Mouse (Mus musculus) MEL (cell line): ENCODE measurements around the gene Gm15319. TPM values are rescaled to one million over a fixed set of nuclear protein-coding genes. Genes with fewer than 3 reads are reported as not detected.
"Not testable (repeated sequence)": the region's sequence is repeated elsewhere in the genome, so short reads cannot be mapped to it uniquely, and the experiment has no call there.

Source experiments
- DNase-seq: peaks from one replicate; pipeline ENCODE4 v3.0.0; 2011; ENCODE audit warnings: low read depth, low spot score
- H3K27ac ChIP-seq: 2 replicates; pipeline ENCODE4 v1.5.1; 2012; ENCODE audit warnings: low read depth, mild to moderate bottlenecking, control low read depth, low read length, moderate library complexity; ENCODE audit not compliant: control insufficient read depth
- H3K27me3 ChIP-seq, 2 experiments: fragments of 150-350 bp in 1 of 2; sonication (generic) in 1 of 2; 2 replicates each; pipeline ENCODE4 v1.6.1; 2012; ENCODE audit warnings: low read length in 2 of 2, mild to moderate bottlenecking in 2 of 2, improper control_type of control experiment in 1 of 2, moderate library complexity in 1 of 2; ENCODE audit not compliant: insufficient read depth in 2 of 2, control insufficient read depth in 1 of 2
- H3K36me3 ChIP-seq, 2 experiments: 2 replicates each; pipeline ENCODE4 v1.6.1; 2012 to 2014; ENCODE audit warnings: low read length in 2 of 2, improper control_type of control experiment in 1 of 2, inconsistent platforms in 1 of 2, mild to moderate bottlenecking in 1 of 2; ENCODE audit not compliant: insufficient read depth in 2 of 2, control insufficient read depth in 1 of 2
- H3K4me1 ChIP-seq, 2 experiments: fragments of 150-350 bp in 1 of 2; sonication (generic) in 1 of 2; 2 replicates each; pipeline ENCODE4 v1.6.1; 2012; ENCODE audit warnings: low read length in 2 of 2, improper control_type of control experiment in 1 of 2, mild to moderate bottlenecking in 1 of 2; ENCODE audit not compliant: insufficient read depth in 2 of 2, control insufficient read depth in 1 of 2
- H3K4me3 ChIP-seq, 2 experiments: fragments of 150-350 bp in 1 of 2; sonication (generic) in 1 of 2; 2 replicates each; pipeline ENCODE4 v1.5.1; 2012; ENCODE audit warnings: low read depth in 2 of 2, low read length in 2 of 2, mild to moderate bottlenecking in 2 of 2, moderate library complexity in 2 of 2, control low read depth in 1 of 2, improper control_type of control experiment in 1 of 2; ENCODE audit not compliant: control insufficient read depth in 1 of 2, insufficient read depth in 1 of 2
- H3K79me2 ChIP-seq: 2 replicates; pipeline ENCODE4 v1.6.1; 2012; ENCODE audit warnings: mild to moderate bottlenecking, low read length, moderate library complexity; ENCODE audit not compliant: control insufficient read depth, poor library complexity, insufficient read depth
- H3K9ac ChIP-seq: 2 replicates; pipeline ENCODE4 v1.6.1; 2012; ENCODE audit warnings: low read depth, mild to moderate bottlenecking, control low read depth, low read length, moderate library complexity; ENCODE audit not compliant: control insufficient read depth, poor library complexity, severe bottlenecking
- H3K9me3 ChIP-seq: fragments of 150-350 bp; sonication (generic); replicated peaks from 2 replicates; pipeline ENCODE4 v1.6.1; 2012; ENCODE audit warnings: mild to moderate bottlenecking, low read length, improper control_type of control experiment, moderate library complexity; ENCODE audit not compliant: insufficient read depth
- polyA plus RNA-seq, 2 experiments: library from polyadenylated mRNA; stranded (reverse) in 1 of 2; unstranded in 1 of 2; fragments of >175 nt in 1 of 2; fragments of >200 nt in 1 of 2; gene quantifications; 2 replicates each; pipeline versions ENCODE4 v1.2.1 to v1.2.4; 2012; ENCODE audit warnings: low replicate concordance in 2 of 2, low read depth in 1 of 2; ENCODE audit not compliant: insufficient read length in 2 of 2, insufficient read depth in 1 of 2, missing spikeins in 1 of 2
- total RNA-seq: library from RNA; depleted of rRNA; stranded (reverse); fragments of 300-350 nt; gene quantifications from 2 replicates; pipeline ENCODE4 v1.2.3, GENCODE M21; 2012

The Gm15319 gene
- total and polyA plus RNA-seq, 3 experiments, result not detected

GRCm38 (mm10) chr8:20384131-20384530 lies 21.1 kb upstream of the Gm15319 start:
- not testable (repeated sequence) for H3K79me2 ChIP-seq, H3K9ac ChIP-seq, H3K4me1 ChIP-seq, DNase-seq, H3K27ac ChIP-seq, H3K36me3 ChIP-seq, H3K9me3 ChIP-seq, H3K27me3 ChIP-seq, H3K4me3 ChIP-seq

GRCm38 (mm10) chr8:20382146-20382545 lies 19.1 kb upstream of the Gm15319 start:
- not testable (repeated sequence) for H3K4me3 ChIP-seq, H3K27me3 ChIP-seq, H3K36me3 ChIP-seq, DNase-seq, H3K27ac ChIP-seq, H3K9me3 ChIP-seq, H3K9ac ChIP-seq, H3K79me2 ChIP-seq, H3K4me1 ChIP-seq

GRCm38 (mm10) chr8:20381637-20382036 lies 18.6 kb upstream of the Gm15319 start:
- not testable (repeated sequence) for H3K27ac ChIP-seq, H3K4me1 ChIP-seq, H3K9ac ChIP-seq, H3K4me3 ChIP-seq, H3K9me3 ChIP-seq, H3K27me3 ChIP-seq, H3K36me3 ChIP-seq, H3K79me2 ChIP-seq, DNase-seq

GRCm38 (mm10) chr8:20381239-20381620 lies 18.2 kb upstream of the Gm15319 start:
- not testable (repeated sequence) for H3K27me3 ChIP-seq, H3K9ac ChIP-seq, H3K36me3 ChIP-seq, H3K9me3 ChIP-seq, H3K4me1 ChIP-seq, DNase-seq, H3K4me3 ChIP-seq, H3K27ac ChIP-seq, H3K79me2 ChIP-seq

GRCm38 (mm10) chr8:20380590-20381238 lies 17.7 kb upstream of the Gm15319 start:
- H3K27me3 ChIP-seq, H3K79me2 ChIP-seq, H3K27ac ChIP-seq, H3K4me1 ChIP-seq, H3K4me3 ChIP-seq, H3K9ac ChIP-seq, DNase-seq, H3K9me3 ChIP-seq, H3K36me3 ChIP-seq: not testable (repeated sequence)

GRCm38 (mm10) chr8:20379650-20380436 lies 16.8 kb upstream of the Gm15319 start:
- not testable (repeated sequence) for H3K79me2 ChIP-seq, H3K27me3 ChIP-seq, H3K4me3 ChIP-seq, H3K4me1 ChIP-seq, H3K9ac ChIP-seq, H3K9me3 ChIP-seq, DNase-seq, H3K27ac ChIP-seq, H3K36me3 ChIP-seq
